Mouse (Mus musculus): ENCODE measurements around the gene Ptafr. TPM values are rescaled to one million over a fixed set of nuclear protein-coding genes. Genes with fewer than 3 reads are reported as not detected.

The Ptafr gene
- polyA plus RNA-seq, 1 experiment from 2014 or later: 0.67 TPM

- Histone ChIP-seq H3K9me3 (no peaks in the 10 kb centered on the region), H3K36me3 (replicated peaks) (no peaks in the 10 kb centered on the region), H3K27me3 (replicated peaks) (no peaks in the 10 kb centered on the region), H3K4me3 (no peak overlapping the region), H3K9ac (no peak overlapping the region), H3K27ac (no peak overlapping the region), H3K4me2 (no peak overlapping the region), H3K4me1 (no peaks in the 10 kb centered on the region)
- no peak for ATAC-seq (replicated peaks)
- WGBS: 86% methylated on average over 5 of the region's 5 CpGs
Measured at GRCm38 (mm10) chr4:132569115-132569514, 5.2 kb downstream of the Ptafr start.

GRCm38 (mm10) chr4:132571190-132571589 is 7.3 kb downstream of the Ptafr start:
- H3K4me2 ChIP-seq: no peak overlapping the region
- ATAC-seq (replicated peaks): no peak

GRCm38 (mm10) chr4:132573327-132573726 is 9.5 kb downstream of the Ptafr start:
- WGBS: 67% methylated on average over 11 of the region's 11 CpGs
- Histone ChIP-seq H3K9ac (no peak overlapping the region), H3K4me2 (no peak overlapping the region), H3K36me3 (replicated peaks) (no peaks in the 10 kb centered on the region), H3K4me3 (no peak overlapping the region), H3K9me3 (no peaks in the 10 kb centered on the region), H3K27ac (no peak overlapping the region), H3K27me3 (replicated peaks) (no peaks in the 10 kb centered on the region), H3K4me1 (no peaks in the 10 kb centered on the region)
- no peak for ATAC-seq (replicated peaks)

More at GRCm38 (mm10) chr4:132571190-132571589, 7.3 kb downstream of the Ptafr start:
- no peaks in the 10 kb centered on the region for H3K4me1 ChIP-seq
- no peak overlapping the region for H3K27ac ChIP-seq
- no peak overlapping the region for H3K9ac ChIP-seq
- no peaks in the 10 kb centered on the region for H3K27me3 ChIP-seq (replicated peaks)
- H3K36me3 ChIP-seq (replicated peaks): no peaks in the 10 kb centered on the region
- WGBS: 75% methylated on average over 9 of the region's 9 CpGs
- no peaks in the 10 kb centered on the region for H3K9me3 ChIP-seq
- no peak overlapping the region for H3K4me3 ChIP-seq

- Histone ChIP-seq H3K4me1 (no peaks in the 10 kb centered on the region), H3K27me3 (replicated peaks) (no peaks in the 10 kb centered on the region), H3K4me2 (no peak overlapping the region), H3K4me3 (no peak overlapping the region), H3K27ac (no peak overlapping the region), H3K9me3 (no peaks in the 10 kb centered on the region), H3K36me3 (replicated peaks) (no peaks in the 10 kb centered on the region), H3K9ac (no peak overlapping the region)
- WGBS: 93% methylated on average over 1 of the region's 1 CpGs
- ATAC-seq (replicated peaks): no peak
Measured at GRCm38 (mm10) chr4:132574809-132575347, 11.0 kb downstream of the Ptafr start.

GRCm38 (mm10) chr4:132583781-132584180 is 19.9 kb downstream of the Ptafr start:
- Histone ChIP-seq H3K9ac (no peak overlapping the region), H3K9me3 (no peaks in the 10 kb centered on the region), H3K27me3 (replicated peaks) (no peaks in the 10 kb centered on the region), H3K27ac (no peak overlapping the region), H3K4me2 (no peak overlapping the region), H3K36me3 (replicated peaks) (no peaks in the 10 kb centered on the region), H3K4me1 (no peaks in the 10 kb centered on the region), H3K4me3 (no peak overlapping the region)
- no peak for ATAC-seq (replicated peaks)
- WGBS: 46% methylated on average over 3 of the region's 3 CpGs

- Histone ChIP-seq H3K9ac (no peak overlapping the region), H3K4me3 (no peak overlapping the region), H3K9me3 (no peaks in the 10 kb centered on the region), H3K27ac (no peak overlapping the region), H3K36me3 (replicated peaks) (no peaks in the 10 kb centered on the region), H3K4me2 (no peak overlapping the region), H3K4me1 (no peaks in the 10 kb centered on the region), H3K27me3 (replicated peaks) (no peaks in the 10 kb centered on the region)
- ATAC-seq (replicated peaks): no peak
- 89% methylated on average over 2 of the region's 2 CpGs for WGBS
Measured at GRCm38 (mm10) chr4:132584975-132585374, 21.1 kb downstream of the Ptafr start.

- ATAC-seq (replicated peaks): no peak
- 93% methylated on average over 4 of the region's 4 CpGs for WGBS
Measured at GRCm38 (mm10) chr4:132586282-132586681, 22.4 kb downstream of the Ptafr start.

GRCm38 (mm10) chr4:132588512-132588911 is 24.6 kb downstream of the Ptafr start:
- WGBS: 89% methylated on average over 3 of the region's 3 CpGs
- Histone ChIP-seq H3K27me3 (replicated peaks) (no peaks in the 10 kb centered on the region), H3K36me3 (replicated peaks) (no peaks in the 10 kb centered on the region), H3K9ac (no peak overlapping the region), H3K4me1 (no peaks in the 10 kb centered on the region), H3K9me3 (no peaks in the 10 kb centered on the region), H3K4me3 (no peak overlapping the region), H3K27ac (no peak overlapping the region), H3K4me2 (no peak overlapping the region)
- ATAC-seq (replicated peaks): no peak

More at GRCm38 (mm10) chr4:132586282-132586681, 22.4 kb downstream of the Ptafr start:
- no peaks in the 10 kb centered on the region for H3K27me3 ChIP-seq (replicated peaks)
- no peaks in the 10 kb centered on the region for H3K9me3 ChIP-seq
- H3K4me3 ChIP-seq: no peak overlapping the region
- no peak overlapping the region for H3K27ac ChIP-seq
- H3K36me3 ChIP-seq (replicated peaks): no peaks in the 10 kb centered on the region
- H3K4me1 ChIP-seq: no peaks in the 10 kb centered on the region
- H3K4me2 ChIP-seq: no peak overlapping the region
- no peak overlapping the region for H3K9ac ChIP-seq

GRCm38 (mm10) chr4:132590642-132591041 is 26.8 kb downstream of the Ptafr start:
- no peak overlapping the region for H3K4me2 ChIP-seq
- ATAC-seq (replicated peaks): no peak
- no peak overlapping the region for H3K9ac ChIP-seq
- no peaks in the 10 kb centered on the region for H3K9me3 ChIP-seq
- 84% methylated on average over 10 of the region's 10 CpGs for WGBS
- no peak overlapping the region for H3K4me3 ChIP-seq
- no peak overlapping the region for H3K27ac ChIP-seq
- H3K27me3 ChIP-seq (replicated peaks): no peaks in the 10 kb centered on the region
- H3K36me3 ChIP-seq (replicated peaks): no peaks in the 10 kb centered on the region
- H3K4me1 ChIP-seq: no peaks in the 10 kb centered on the region

GRCm38 (mm10) chr4:132592958-132593357 is 29.1 kb downstream of the Ptafr start:
- Histone ChIP-seq H3K36me3 (replicated peaks) (no peaks in the 10 kb centered on the region), H3K27ac (no peak overlapping the region)

GRCm38 (mm10) chr4:132594191-132594590 is 30.3 kb downstream of the Ptafr start:
- Histone ChIP-seq H3K4me2 (no peak overlapping the region), H3K9me3 (no peaks in the 10 kb centered on the region), H3K4me1 (no peaks in the 10 kb centered on the region), H3K9ac (no peak overlapping the region), H3K36me3 (replicated peaks) (no peaks in the 10 kb centered on the region), H3K4me3 (no peak overlapping the region), H3K27me3 (replicated peaks) (no peaks in the 10 kb centered on the region), H3K27ac (no peak overlapping the region)
- ATAC-seq (replicated peaks): no peak
- 28% methylated on average over 4 of the region's 4 CpGs for WGBS

More at GRCm38 (mm10) chr4:132592958-132593357, 29.1 kb downstream of the Ptafr start:
- Histone ChIP-seq H3K9ac (no peak overlapping the region), H3K9me3 (no peaks in the 10 kb centered on the region), H3K4me2 (no peak overlapping the region), H3K4me3 (no peak overlapping the region), H3K4me1 (no peaks in the 10 kb centered on the region), H3K27me3 (replicated peaks) (no peaks in the 10 kb centered on the region)
- 93% methylated on average over 9 of the region's 9 CpGs for WGBS
- ATAC-seq (replicated peaks): no peak

GRCm38 (mm10) chr4:132598861-132599260 is 35.0 kb downstream of the Ptafr start:
- H3K4me2 ChIP-seq: no peak overlapping the region
- 85% methylated on average over 2 of the region's 2 CpGs for WGBS
- ATAC-seq (replicated peaks): no peak

GRCm38 (mm10) chr4:132599764-132600163 is 35.9 kb downstream of the Ptafr start:
- Histone ChIP-seq H3K4me2 (no peak overlapping the region), H3K9ac (no peak overlapping the region), H3K4me3 (no peak overlapping the region), H3K27ac (no peak overlapping the region), H3K9me3 (no peaks in the 10 kb centered on the region), H3K27me3 (replicated peaks) (no peaks in the 10 kb centered on the region), H3K36me3 (replicated peaks) (no peaks in the 10 kb centered on the region), H3K4me1 (no peaks in the 10 kb centered on the region)
- no peak for ATAC-seq (replicated peaks)
- 90% methylated on average over 3 of the region's 3 CpGs for WGBS

More at GRCm38 (mm10) chr4:132598861-132599260, 35.0 kb downstream of the Ptafr start:
- no peaks in the 10 kb centered on the region for H3K36me3 ChIP-seq (replicated peaks)
- no peaks in the 10 kb centered on the region for H3K4me1 ChIP-seq
- no peak overlapping the region for H3K9ac ChIP-seq
- no peak overlapping the region for H3K4me3 ChIP-seq
- no peaks in the 10 kb centered on the region for H3K9me3 ChIP-seq
- H3K27me3 ChIP-seq (replicated peaks): no peaks in the 10 kb centered on the region
- H3K27ac ChIP-seq: no peak overlapping the region
